Mouse (Mus musculus) cerebellum, adult 2 months (tissue): ENCODE results near the gene AI182371. TPM values are rescaled to one million over a fixed set of nuclear protein-coding genes. Genes with fewer than 3 reads are reported as not detected.

Experiments used
- DNase-seq, 2 experiments: peaks; one replicate each; pipeline ENCODE4 v3.0.0; 2021
- H3K27ac ChIP-seq: fragments of 200-500 bp; 2 replicates; pipeline ENCODE4 v1.5.1; 2012; ENCODE audit warnings: low read length, control low read depth, inconsistent platforms; ENCODE audit not compliant: insufficient read depth
- H3K27me3 ChIP-seq: fragments of 200-500 bp; 2 replicates; pipeline ENCODE4 v1.6.1; 2012; ENCODE audit warnings: inconsistent platforms, mild to moderate bottlenecking, low read length, moderate library complexity; ENCODE audit not compliant: control insufficient read depth, insufficient read depth
- H3K4me1 ChIP-seq: fragments of 200-500 bp; 2 replicates; pipeline ENCODE4 v1.6.1; 2011; ENCODE audit warnings: low read length; ENCODE audit not compliant: control insufficient read depth, insufficient read depth
- H3K4me3 ChIP-seq: fragments of 200-500 bp; replicated peaks from 2 replicates; pipeline ENCODE3; 2011; ENCODE audit warnings: mild to moderate bottlenecking, low read depth, low read length, control low read depth; ENCODE audit not compliant: insufficient read depth
- CTCF ChIP-seq: fragments of 200-500 bp; IDR thresholded peaks from 2 replicates; pipeline ENCODE4 v1.5.1; 2011; ENCODE audit warnings: low read depth, mild to moderate bottlenecking, control low read depth, low read length, moderate library complexity, borderline replicate concordance; ENCODE audit not compliant: insufficient read depth
- POLR2A ChIP-seq: fragments of 200-500 bp; IDR thresholded peaks from 2 replicates; pipeline ENCODE4 v1.6.1; 2011; ENCODE audit warnings: low read length, control low read depth, borderline replicate concordance; ENCODE audit not compliant: insufficient read depth
- WGBS: fragments of 180-500 bp; shearing (Covaris S2); methylation state at CpG from one replicate; pipeline ENCODE4 v1.1.7; 2018; 5-methylcytosine and 5-hydroxymethylcytosine counted together
- polyA plus RNA-seq: library from polyadenylated mRNA; depleted of rRNA; stranded (reverse); fragments of >200 nt; gene quantifications from 2 replicates; pipeline ENCODE4 v1.2.3, GENCODE M21; 2012

The AI182371 gene
- polyA plus RNA-seq, 1 experiment = 0.57 TPM

- H3K4me3 ChIP-seq = no peak overlapping the region
- DNase-seq = no peak
- H3K4me1 ChIP-seq = no peaks in the 10 kb centered on the region
- H3K27me3 ChIP-seq = no peaks in the 10 kb centered on the region
- no peak overlapping the region for H3K27ac ChIP-seq
- no peak for TF ChIP-seq POLR2A
- no peak for TF ChIP-seq CTCF
Measured at GRCm38 (mm10) chr2:35102777-35103176, 1.4 kb upstream of the AI182371 start.

- Histone ChIP-seq H3K4me1 (no peaks in the 10 kb centered on the region), H3K4me3 (no peak overlapping the region), H3K27me3 (no peaks in the 10 kb centered on the region), H3K27ac (no peak overlapping the region)
- 86% methylated on average over 6 of the region's 6 CpGs for WGBS
- no peak for DNase-seq
- TF ChIP-seq POLR2A = no peak
- TF ChIP-seq CTCF = no peak
Measured at GRCm38 (mm10) chr2:35100529-35100928, 814 bp downstream of the AI182371 start.

GRCm38 (mm10) chr2:35087418-35087817 is 13.9 kb downstream of the AI182371 start:
- DNase-seq = no peak
- 51% methylated on average over 4 of the region's 4 CpGs for WGBS
- no peak overlapping the region for H3K4me3 ChIP-seq
- H3K4me1 ChIP-seq = no peaks in the 10 kb centered on the region
- no peak overlapping the region for H3K27ac ChIP-seq
- no peaks in the 10 kb centered on the region for H3K27me3 ChIP-seq
- no peak for TF ChIP-seq POLR2A
- TF ChIP-seq CTCF = no peak

DNA sequence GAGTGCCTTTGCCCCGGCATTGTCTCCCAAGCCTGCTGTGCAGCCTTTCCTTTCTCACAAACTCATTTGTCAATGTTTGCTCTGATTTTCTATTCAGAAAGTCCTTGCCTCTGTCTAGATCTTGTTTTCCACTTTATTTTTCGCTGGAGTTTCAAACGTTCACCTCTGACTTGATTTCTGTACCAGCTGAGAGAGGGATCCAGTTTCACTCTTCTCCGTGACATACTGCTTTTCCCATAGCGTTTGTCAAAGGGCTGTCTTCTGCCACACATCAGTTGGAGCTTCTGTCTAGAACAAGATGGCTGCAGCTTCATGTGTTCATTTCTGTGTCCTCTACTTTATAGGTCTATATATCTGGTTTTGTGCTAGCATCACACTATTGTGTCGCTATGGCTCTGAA is 22.2 kb downstream of the AI182371 start:
- Histone ChIP-seq H3K4me1 (no peaks in the 10 kb centered on the region), H3K4me3 (no peak overlapping the region), H3K27me3 (no peaks in the 10 kb centered on the region), H3K27ac (no peak overlapping the region)
- TF ChIP-seq POLR2A (no peak), CTCF (no peak)
- 74% methylated on average over 6 of the region's 6 CpGs for WGBS
- DNase-seq = no peak

DNA sequence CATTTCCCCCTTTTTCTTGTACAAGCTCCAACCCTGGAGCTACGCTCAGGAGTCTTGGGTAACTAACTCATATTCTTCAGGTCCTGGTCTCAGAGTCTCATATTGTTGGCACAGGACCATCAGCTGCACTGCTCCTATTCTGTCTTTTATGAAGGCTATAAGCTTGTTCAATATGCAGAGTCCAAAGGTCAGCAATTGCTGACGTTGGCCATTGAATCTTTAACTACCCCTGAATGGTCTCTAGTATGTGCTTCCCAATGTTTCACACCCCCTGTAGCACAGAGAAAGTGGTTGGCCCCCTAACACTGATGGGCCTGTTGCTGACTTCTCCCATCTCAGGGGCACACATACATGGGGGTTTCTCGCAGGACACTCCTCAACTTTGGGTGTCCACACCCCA is 27.0 kb downstream of the AI182371 start:
- TF ChIP-seq CTCF (no peak), POLR2A (no peak)
- no peak overlapping the region for H3K4me3 ChIP-seq
- H3K27ac ChIP-seq = no peak overlapping the region
- WGBS = 84% methylated on average over 3 of the region's 3 CpGs
- H3K27me3 ChIP-seq = no peaks in the 10 kb centered on the region
- DNase-seq = no peak
- H3K4me1 ChIP-seq = no peaks in the 10 kb centered on the region

DNA sequence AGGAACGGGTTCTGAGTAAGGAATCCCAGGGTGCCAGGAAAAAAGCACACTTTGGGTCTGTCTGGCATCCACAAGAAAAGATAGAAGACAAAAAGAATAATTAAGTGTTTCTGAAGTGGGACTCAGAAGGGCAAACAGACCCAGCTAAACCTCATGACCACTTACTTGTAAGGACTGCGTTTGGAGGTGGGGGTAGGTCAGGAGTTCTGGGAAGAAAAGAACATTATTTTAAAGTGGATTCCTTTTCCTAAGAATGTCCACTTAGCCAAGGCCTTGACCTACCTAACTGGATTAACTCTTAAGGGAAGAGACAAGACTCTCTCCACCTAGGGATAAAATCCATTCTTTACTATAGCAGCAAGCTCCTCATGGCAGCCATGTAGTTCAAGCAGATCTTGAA is 28.8 kb downstream of the AI182371 start:
- TF ChIP-seq POLR2A = no peak
- TF ChIP-seq CTCF = no peak
- WGBS = 21% methylated on average over 2 of the region's 2 CpGs
- DNase-seq = no peak
- no peaks in the 10 kb centered on the region for H3K27me3 ChIP-seq
- no peaks in the 10 kb centered on the region for H3K4me1 ChIP-seq
- H3K4me3 ChIP-seq = no peak overlapping the region
- no peak overlapping the region for H3K27ac ChIP-seq

- WGBS = 81% methylated on average over 4 of the region's 4 CpGs
- no peak for DNase-seq
- TF ChIP-seq POLR2A (no peak), CTCF (no peak)
- Histone ChIP-seq H3K27ac (no peak overlapping the region), H3K4me1 (no peaks in the 10 kb centered on the region), H3K27me3 (no peaks in the 10 kb centered on the region), H3K4me3 (no peak overlapping the region)
Measured at GRCm38 (mm10) chr2:35070275-35070674, 31.1 kb downstream of the AI182371 start.

GRCm38 (mm10) chr2:35069124-35069523 is 32.2 kb downstream of the AI182371 start:
- no peaks in the 10 kb centered on the region for H3K27me3 ChIP-seq
- H3K4me3 ChIP-seq = no peak overlapping the region
- H3K4me1 ChIP-seq = no peaks in the 10 kb centered on the region
- TF ChIP-seq POLR2A = no peak
- no peak for TF ChIP-seq CTCF
- WGBS = 98% methylated on average over 1 of the region's 1 CpGs
- no peak overlapping the region for H3K27ac ChIP-seq
- DNase-seq = no peak
